Mouse (Mus musculus): Measurements from ENCODE around the gene Gm37419. TPM values are rescaled to one million over a fixed set of nuclear protein-coding genes. Genes with fewer than 3 reads are reported as not detected.

The Gm37419 gene
- polyA plus RNA-seq, 1 experiment from 2014 or later = not detected

DNA sequence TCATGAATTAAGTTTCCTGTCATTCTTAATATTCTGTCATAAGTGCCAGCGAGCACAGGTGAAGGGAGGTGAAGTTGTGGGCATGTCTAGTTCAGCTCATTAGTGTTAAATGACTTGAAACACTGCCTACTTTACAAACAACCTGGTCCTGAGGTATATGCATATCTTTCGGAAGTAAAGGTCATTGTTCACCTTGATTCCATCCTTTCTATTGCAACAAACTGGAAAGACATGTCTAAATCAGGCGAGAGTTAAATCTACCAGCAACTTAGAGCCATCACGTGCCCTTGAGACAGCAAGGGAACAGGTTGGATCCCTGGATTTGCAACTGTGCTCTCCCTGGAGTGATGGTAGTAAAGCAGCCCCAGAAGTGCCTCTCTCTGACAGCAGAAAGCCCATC, 34.3 kb downstream of the Gm37419 start:
- no peaks in the 10 kb centered on the region for H3K36me3 ChIP-seq (ENCODE audit: control insufficient read depth, insufficient read depth)
- H3K9me3 ChIP-seq (ENCODE audit: control insufficient read depth) = no peaks in the 10 kb centered on the region
- ATAC-seq = no peak
- H3K4me1 ChIP-seq (replicated peaks; ENCODE audit: control insufficient read depth, insufficient read depth, low read length) = no peaks in the 10 kb centered on the region
- H3K4me3 ChIP-seq (ENCODE audit: low read depth, low read length) = no peak overlapping the region
- no peaks in the 10 kb centered on the region for H3K27me3 ChIP-seq (replicated peaks; ENCODE audit: control insufficient read depth, insufficient read depth, low read length)
- no peak overlapping the region for H3K4me2 ChIP-seq (replicated peaks; ENCODE audit: low read depth)
- H3K27ac ChIP-seq (ENCODE audit: low read depth, low read length) = no peak overlapping the region
- 77% methylated on average over 4 of the region's 4 CpGs for WGBS
- H3K9ac ChIP-seq (ENCODE audit: low read depth, low read length) = no peak overlapping the region
- no peak for TF ChIP-seq CTCF (IDR thresholded peaks at IDR 0.05; ENCODE audit: low read depth)

DNA sequence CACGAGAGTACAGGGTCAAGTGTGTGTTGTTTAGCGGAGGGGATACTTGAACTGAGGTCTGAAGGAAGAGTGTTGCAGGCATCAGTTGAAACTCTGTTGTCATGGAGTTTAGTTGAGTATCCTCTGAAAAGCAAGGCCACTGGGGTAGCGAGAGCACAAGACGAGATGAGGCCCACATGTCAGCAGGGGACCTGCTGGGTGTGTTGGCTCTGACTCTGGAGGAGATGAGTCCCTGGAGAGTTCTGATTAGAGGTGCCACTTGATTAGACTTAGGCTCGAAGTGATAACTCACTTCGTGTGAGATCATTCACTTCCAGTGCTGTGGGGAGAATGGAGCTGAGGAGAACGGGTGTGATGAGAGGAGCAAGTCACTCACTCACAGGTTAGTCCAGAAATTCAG, 37.2 kb downstream of the Gm37419 start:
- Histone ChIP-seq H3K9me3 (ENCODE audit: control insufficient read depth) (no peaks in the 10 kb centered on the region), H3K36me3 (ENCODE audit: control insufficient read depth, insufficient read depth) (no peaks in the 10 kb centered on the region), H3K27ac (ENCODE audit: low read depth, low read length) (no peak overlapping the region), H3K9ac (ENCODE audit: low read depth, low read length) (no peak overlapping the region), H3K4me1 (replicated peaks; ENCODE audit: control insufficient read depth, insufficient read depth, low read length) (no peaks in the 10 kb centered on the region), H3K4me2 (replicated peaks; ENCODE audit: low read depth) (no peak overlapping the region), H3K27me3 (replicated peaks; ENCODE audit: control insufficient read depth, insufficient read depth, low read length) (no peaks in the 10 kb centered on the region), H3K4me3 (ENCODE audit: low read depth, low read length) (no peak overlapping the region)
- 65% methylated on average over 7 of the region's 7 CpGs for WGBS
- ATAC-seq = no peak
- TF ChIP-seq CTCF (IDR thresholded peaks at IDR 0.05; ENCODE audit: low read depth) = no peak

DNA sequence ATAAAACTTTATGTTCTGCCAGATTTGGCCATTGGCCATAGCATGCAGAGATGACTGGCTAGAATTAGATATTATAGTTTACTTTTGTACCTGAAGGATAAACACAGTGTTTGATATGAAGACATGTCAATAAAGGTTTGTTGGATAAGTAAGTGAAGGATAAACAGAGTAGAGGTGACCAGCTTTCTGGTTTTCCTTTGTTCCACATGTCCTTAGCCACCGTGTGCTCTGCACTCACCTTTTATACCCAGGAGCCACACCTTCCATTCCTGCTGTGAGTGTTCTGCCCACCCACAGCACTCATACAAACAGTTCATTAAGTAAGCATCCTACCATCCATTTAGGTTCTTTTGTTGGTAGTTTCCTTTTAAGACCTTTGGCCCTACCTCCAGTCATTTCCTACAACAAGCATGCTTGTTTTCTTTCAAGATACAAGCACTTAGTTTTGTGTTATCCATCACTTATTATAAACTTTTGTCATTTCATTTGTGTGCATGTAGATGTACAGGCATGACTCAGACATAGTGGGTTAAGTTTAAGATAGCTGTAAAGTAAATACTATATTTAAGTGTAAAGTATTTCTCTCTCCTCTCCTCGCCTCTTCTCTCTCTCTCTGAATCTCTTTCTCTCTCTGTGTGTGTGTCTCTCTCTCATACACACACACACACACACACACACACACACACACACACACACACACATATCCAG, 41.8 kb downstream of the Gm37419 start:
- Histone ChIP-seq H3K9ac (ENCODE audit: low read depth, low read length) (no peak overlapping the region), H3K4me3 (ENCODE audit: low read depth, low read length) (no peak overlapping the region), H3K4me1 (replicated peaks; ENCODE audit: control insufficient read depth, insufficient read depth, low read length) (no peaks in the 10 kb centered on the region), H3K9me3 (ENCODE audit: control insufficient read depth) (no peaks in the 10 kb centered on the region), H3K27me3 (replicated peaks; ENCODE audit: control insufficient read depth, insufficient read depth, low read length) (no peaks in the 10 kb centered on the region), H3K27ac (ENCODE audit: low read depth, low read length) (no peak overlapping the region), H3K4me2 (replicated peaks; ENCODE audit: low read depth) (no peak overlapping the region), H3K36me3 (ENCODE audit: control insufficient read depth, insufficient read depth) (no peaks in the 10 kb centered on the region)
- WGBS = 52% methylated on average over 2 of the region's 2 CpGs
- ATAC-seq = no peak
- no peak for TF ChIP-seq CTCF (IDR thresholded peaks at IDR 0.05; ENCODE audit: low read depth)

DNA sequence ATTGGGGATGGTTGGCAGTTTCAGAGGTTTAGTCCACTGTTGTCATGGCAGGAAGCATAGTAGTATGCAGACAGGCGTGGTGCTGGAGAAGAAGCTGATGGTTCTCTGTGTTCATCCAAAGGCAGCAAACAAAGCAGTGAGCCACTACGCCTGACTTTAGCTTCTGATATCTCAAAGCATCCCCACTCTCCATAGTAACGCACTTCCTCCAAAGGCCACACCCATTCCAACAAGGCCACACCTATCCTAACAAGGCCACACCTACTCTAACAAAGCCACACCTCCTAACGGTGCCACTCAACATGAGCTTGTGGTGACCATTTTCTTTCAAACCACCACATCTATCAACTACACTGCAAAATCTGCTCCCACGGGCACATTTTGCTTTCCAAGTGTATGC, 45.0 kb downstream of the Gm37419 start:
- no peak for ATAC-seq
- H3K27me3 ChIP-seq (replicated peaks; ENCODE audit: control insufficient read depth, insufficient read depth, low read length) = no peaks in the 10 kb centered on the region
- no peaks in the 10 kb centered on the region for H3K36me3 ChIP-seq (ENCODE audit: control insufficient read depth, insufficient read depth)
- H3K4me1 ChIP-seq (replicated peaks; ENCODE audit: control insufficient read depth, insufficient read depth, low read length) = no peaks in the 10 kb centered on the region
- TF ChIP-seq CTCF (IDR thresholded peaks at IDR 0.05; ENCODE audit: low read depth) = no peak
- no peak overlapping the region for H3K9ac ChIP-seq (ENCODE audit: low read depth, low read length)
- no peak overlapping the region for H3K27ac ChIP-seq (ENCODE audit: low read depth, low read length)
- H3K4me3 ChIP-seq (ENCODE audit: low read depth, low read length) = no peak overlapping the region
- 91% methylated on average over 5 of the region's 5 CpGs for WGBS
- H3K4me2 ChIP-seq (replicated peaks; ENCODE audit: low read depth) = no peak overlapping the region
- H3K9me3 ChIP-seq (ENCODE audit: control insufficient read depth) = no peaks in the 10 kb centered on the region

DNA sequence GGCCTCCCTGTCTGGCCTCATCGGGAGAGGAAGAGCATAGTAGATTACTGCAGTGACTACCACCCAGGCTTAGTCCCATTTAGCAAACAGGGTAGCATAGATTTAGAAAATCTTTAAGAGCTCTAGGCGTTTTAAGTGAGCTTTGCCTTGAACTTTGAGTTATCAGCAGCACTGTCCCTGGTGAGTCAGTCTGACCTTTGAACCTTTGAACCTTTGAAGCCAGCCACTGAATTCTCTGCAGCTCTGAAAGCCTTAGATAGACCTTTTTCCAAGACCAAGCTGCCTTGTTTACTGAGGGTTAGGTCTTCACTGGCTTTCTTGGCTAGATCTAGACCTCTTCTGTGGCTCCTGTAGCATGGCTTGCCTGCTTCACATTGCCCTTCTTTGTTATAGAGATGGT, 46.2 kb downstream of the Gm37419 start:
- 23% methylated on average over 2 of the region's 2 CpGs for WGBS

DNA sequence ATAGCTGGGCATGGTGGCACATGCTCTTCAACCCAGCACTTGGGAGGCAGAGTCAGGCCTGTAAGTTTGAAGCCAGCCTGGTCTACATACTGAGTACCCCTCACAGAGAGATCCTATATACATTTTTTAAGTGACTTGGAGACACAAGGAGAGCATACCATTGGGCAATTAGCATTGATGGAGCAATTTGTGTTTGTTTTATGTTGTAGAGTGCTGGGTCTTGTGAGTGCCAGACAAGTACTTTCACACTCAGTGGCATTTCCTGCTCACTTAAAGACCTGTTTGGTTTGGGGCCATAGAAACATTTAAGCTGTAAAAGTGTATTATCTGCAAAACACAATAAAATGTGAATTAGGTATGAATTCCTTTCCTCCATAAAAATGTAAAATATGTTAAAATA, 47.5 kb downstream of the Gm37419 start:
- Histone ChIP-seq H3K27me3 (replicated peaks; ENCODE audit: control insufficient read depth, insufficient read depth, low read length) (no peaks in the 10 kb centered on the region), H3K9ac (ENCODE audit: low read depth, low read length) (no peak overlapping the region)
- 0 out of 2 replicates have a peak, but pooled peaks have one; percentile 18 for ATAC-seq

More for the DNA sequence above, 46.2 kb downstream of the Gm37419 start:
- Histone ChIP-seq H3K9ac (ENCODE audit: low read depth, low read length) (no peak overlapping the region), H3K4me1 (replicated peaks; ENCODE audit: control insufficient read depth, insufficient read depth, low read length) (no peaks in the 10 kb centered on the region), H3K4me2 (replicated peaks; ENCODE audit: low read depth) (no peak overlapping the region), H3K36me3 (ENCODE audit: control insufficient read depth, insufficient read depth) (no peaks in the 10 kb centered on the region), H3K27me3 (replicated peaks; ENCODE audit: control insufficient read depth, insufficient read depth, low read length) (no peaks in the 10 kb centered on the region), H3K4me3 (ENCODE audit: low read depth, low read length) (no peak overlapping the region), H3K9me3 (ENCODE audit: control insufficient read depth) (no peaks in the 10 kb centered on the region), H3K27ac (ENCODE audit: low read depth, low read length) (peak overlapping the region; percentile 63)
- ATAC-seq = peak; percentile 65
- no peak for TF ChIP-seq CTCF (IDR thresholded peaks at IDR 0.05; ENCODE audit: low read depth)

More for the DNA sequence above, 47.5 kb downstream of the Gm37419 start:
- H3K4me3 ChIP-seq (ENCODE audit: low read depth, low read length) = no peak overlapping the region
- no peak overlapping the region for H3K4me2 ChIP-seq (replicated peaks; ENCODE audit: low read depth)
- H3K4me1 ChIP-seq (replicated peaks; ENCODE audit: control insufficient read depth, insufficient read depth, low read length) = no peaks in the 10 kb centered on the region
- no peak overlapping the region for H3K27ac ChIP-seq (ENCODE audit: low read depth, low read length)
- no peaks in the 10 kb centered on the region for H3K36me3 ChIP-seq (ENCODE audit: control insufficient read depth, insufficient read depth)
- H3K9me3 ChIP-seq (ENCODE audit: control insufficient read depth) = no peaks in the 10 kb centered on the region
- no peak for TF ChIP-seq CTCF (IDR thresholded peaks at IDR 0.05; ENCODE audit: low read depth)

Data from intestine, postnatal 0 days (tissue).